Mouse (Mus musculus) cortical plate, adult 2 months (tissue): Measurements from ENCODE around the gene Oas2.
"Not testable (repeated sequence)": the region's sequence is repeated elsewhere in the genome, so short reads cannot be mapped to it uniquely, and the experiment has no call there.

Experiments used
- CTCF ChIP-seq: fragments of 200-500 bp; IDR thresholded peaks from 2 replicates; pipeline ENCODE4 v1.5.1; 2011; ENCODE audit warnings: mild to moderate bottlenecking, control low read depth, low read length; ENCODE audit not compliant: insufficient read depth; ENCODE audit errors: extremely low read depth
- POLR2A ChIP-seq: fragments of 200-500 bp; IDR thresholded peaks from 2 replicates; pipeline ENCODE4 v1.6.1; 2011; ENCODE audit warnings: mild to moderate bottlenecking, low read length, control low read depth; ENCODE audit not compliant: insufficient read depth; ENCODE audit errors: extremely low read depth

GRCm38 (mm10) chr5:120798147-120798546, 48.5 kb upstream of the Oas2 start:
- TF ChIP-seq CTCF, POLR2A: not testable (repeated sequence)
